Mouse (Mus musculus): ENCODE measurements around the gene Mrpl22.

DNA sequence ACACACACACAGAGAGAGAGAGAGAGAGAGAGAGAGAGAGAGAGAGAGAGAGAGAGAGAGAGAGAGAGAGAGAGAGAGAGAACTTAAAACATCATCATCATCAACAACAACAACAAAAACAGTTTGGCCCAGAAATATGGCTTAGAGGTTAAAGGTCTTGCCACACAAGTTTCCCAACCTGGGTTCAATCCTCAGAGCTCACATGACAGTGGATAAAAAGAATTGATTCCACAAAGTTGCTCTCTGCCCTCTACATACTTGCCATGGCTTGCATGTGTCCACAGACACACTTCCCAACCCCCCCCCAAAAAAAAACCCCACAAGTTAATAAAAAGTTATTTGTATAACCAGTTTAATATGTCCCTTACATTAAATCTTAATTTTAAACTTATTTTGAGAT, 55.0 kb downstream of the Mrpl22 start:
- TF ChIP-seq FLI1 (IDR thresholded peaks at IDR 0.05; ENCODE audit: low read length) (no peak), GATA1 (IDR thresholded peaks at IDR 0.05; ENCODE audit: borderline replicate concordance, low read length) (no peak)
